Mouse (Mus musculus): ENCODE measurements at regions not wholly inside any gene's neighbourhood (a gene's known extent, or its start where the extent isn't known, plus 50 kb on each side); places are given as distances from the start of the nearest gene placed in this dataset.

DNA sequence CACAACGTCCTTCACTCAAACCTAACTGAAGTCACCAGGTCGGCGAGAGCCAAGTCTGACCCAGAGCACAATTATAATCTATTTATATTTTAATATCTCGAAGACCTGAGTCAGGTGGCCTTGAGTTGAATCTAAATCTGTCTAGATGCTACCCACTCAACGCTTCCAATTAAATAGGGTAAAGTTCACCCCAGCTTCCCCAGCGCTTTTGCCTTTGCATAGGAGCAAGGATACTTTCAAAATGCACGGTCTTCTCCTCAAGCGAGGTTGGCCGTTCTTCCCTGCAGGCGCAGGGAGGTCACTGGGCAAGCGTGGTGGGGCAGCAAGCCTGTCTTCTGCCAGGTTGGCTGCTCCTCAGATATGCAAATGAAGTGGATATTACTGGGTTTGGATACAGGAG lies 194.6 kb upstream of the Prox1 start:
- in situ Hi-C loops (cut with MboI; ENCODE audit: low pct_unique_long_range_greater_than_20kb), result no loop called here
- H3K27me3 ChIP-seq, result peaks cover 3% of the 10 kb centered on the region
- ChIA-PET POLR2A (no interaction called here), CTCF (no interaction called here)
- no peak for ATAC-seq
- DNase-seq (ENCODE audit: low read depth, low spot score), result no peak
- no peak for TF ChIP-seq CTCF (IDR thresholded peaks at IDR 0.05)

GRCm38 (mm10) chr1:190360661-190361060 lies 190.1 kb upstream of the Prox1 start:
- in situ Hi-C loops (cut with MboI; ENCODE audit: low pct_unique_long_range_greater_than_20kb), result no loop called here
- POLR2A ChIA-PET, result no interaction called here

GRCm38 (mm10) chr1:190357779-190358178 lies 187.3 kb upstream of the Prox1 start:
- no peak for TF ChIP-seq CTCF (IDR thresholded peaks at IDR 0.05)
- DNase-seq (ENCODE audit: low read depth, low spot score) (no peak), ATAC-seq (no peak)
- POLR2A ChIA-PET, result no interaction called here
- peaks cover 7% of the 10 kb centered on the region for H3K27me3 ChIP-seq
- CTCF ChIA-PET, result no interaction called here
- in situ Hi-C loops (cut with MboI; ENCODE audit: low pct_unique_long_range_greater_than_20kb), result no loop called here

More at GRCm38 (mm10) chr1:190360661-190361060, 190.1 kb upstream of the Prox1 start:
- CTCF ChIA-PET, result no interaction called here
- no peaks in the 10 kb centered on the region for H3K27me3 ChIP-seq
- TF ChIP-seq CTCF (IDR thresholded peaks at IDR 0.05), result no peak
- ATAC-seq (no peak), DNase-seq (ENCODE audit: low read depth, low spot score) (no peak)

DNA sequence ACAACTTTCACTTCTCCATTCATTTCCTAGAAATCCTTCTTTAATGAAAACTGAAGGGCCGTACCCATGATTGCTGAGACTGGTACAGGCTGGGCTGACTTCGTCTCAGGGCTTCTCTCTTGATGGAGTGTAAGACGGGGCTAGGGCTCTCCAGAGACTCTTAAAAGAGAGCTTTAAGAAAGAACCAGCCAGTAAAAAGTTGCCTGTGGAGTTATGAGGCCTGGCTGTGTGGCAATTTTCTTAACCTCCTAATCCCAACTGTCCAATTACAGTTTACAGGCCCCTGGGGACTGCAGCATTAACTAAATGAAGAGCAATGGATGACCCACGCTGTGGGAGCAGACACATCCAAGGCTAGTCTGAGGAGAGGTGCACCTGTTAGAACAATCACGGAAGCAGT lies 177.1 kb upstream of the Prox1 start:
- ATAC-seq, result no peak
- CTCF ChIA-PET, result no interaction called here
- POLR2A ChIA-PET, result no interaction called here
- no peak for DNase-seq (ENCODE audit: low read depth, low spot score)
- in situ Hi-C loops (cut with MboI; ENCODE audit: low pct_unique_long_range_greater_than_20kb), result no loop called here
- peaks cover 7% of the 10 kb centered on the region for H3K27me3 ChIP-seq
- TF ChIP-seq CTCF (IDR thresholded peaks at IDR 0.05), result no peak

- ATAC-seq (no peak), DNase-seq (ENCODE audit: low read depth, low spot score) (no peak)
- peaks cover 4% of the 10 kb centered on the region for H3K27me3 ChIP-seq
- TF ChIP-seq CTCF (IDR thresholded peaks at IDR 0.05), result no peak
- ChIA-PET POLR2A (no interaction called here), CTCF (no interaction called here)
- in situ Hi-C loops (cut with MboI; ENCODE audit: low pct_unique_long_range_greater_than_20kb), result no loop called here
Measured at GRCm38 (mm10) chr1:190340715-190341114, 170.2 kb upstream of the Prox1 start.

GRCm38 (mm10) chr1:190334471-190334870 lies 164.0 kb upstream of the Prox1 start:
- in situ Hi-C loops (cut with MboI; ENCODE audit: low pct_unique_long_range_greater_than_20kb), result no loop called here
- ATAC-seq, result no peak
- peaks cover 22% of the 10 kb centered on the region for H3K27me3 ChIP-seq
- ChIA-PET POLR2A (no interaction called here), CTCF (no interaction called here)
- TF ChIP-seq CTCF (IDR thresholded peaks at IDR 0.05), result no peak
- no peak for DNase-seq (ENCODE audit: low read depth, low spot score)

DNA sequence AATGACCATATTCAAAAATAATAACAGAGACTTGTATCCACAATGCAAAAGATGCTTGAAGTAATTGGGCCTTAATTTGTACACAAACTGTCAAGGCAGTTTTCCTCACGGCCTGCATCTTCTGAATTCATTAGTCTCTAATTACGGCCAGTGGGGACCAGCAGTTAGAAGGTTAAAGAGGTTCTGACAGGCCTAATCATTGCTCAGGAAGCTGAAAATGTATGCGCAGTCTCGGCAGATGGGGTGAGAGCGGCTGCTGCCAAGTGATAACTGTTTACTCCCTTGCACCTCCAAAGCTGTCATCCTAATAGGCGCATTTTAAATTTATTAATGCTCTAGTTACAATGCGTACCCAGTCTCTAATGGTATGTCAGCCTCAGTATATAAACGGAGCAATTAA lies 163.5 kb upstream of the Prox1 start:
- CTCF ChIA-PET, result no interaction called here

GRCm38 (mm10) chr1:190332001-190332400 lies 161.5 kb upstream of the Prox1 start:
- no peak for ATAC-seq
- peaks cover 22% of the 10 kb centered on the region for H3K27me3 ChIP-seq
- POLR2A ChIA-PET, result no interaction called here
- DNase-seq (ENCODE audit: low read depth, low spot score), result no peak
- CTCF ChIA-PET, result no interaction called here
- in situ Hi-C loops (cut with MboI; ENCODE audit: low pct_unique_long_range_greater_than_20kb), result no loop called here
- TF ChIP-seq CTCF (IDR thresholded peaks at IDR 0.05), result no peak

More for the DNA sequence above, 163.5 kb upstream of the Prox1 start:
- H3K27me3 ChIP-seq, result peaks cover 22% of the 10 kb centered on the region
- in situ Hi-C loops (cut with MboI; ENCODE audit: low pct_unique_long_range_greater_than_20kb), result no loop called here
- ATAC-seq (no peak), DNase-seq (ENCODE audit: low read depth, low spot score) (no peak)
- POLR2A ChIA-PET, result no interaction called here
- TF ChIP-seq CTCF (IDR thresholded peaks at IDR 0.05), result no peak

DNA sequence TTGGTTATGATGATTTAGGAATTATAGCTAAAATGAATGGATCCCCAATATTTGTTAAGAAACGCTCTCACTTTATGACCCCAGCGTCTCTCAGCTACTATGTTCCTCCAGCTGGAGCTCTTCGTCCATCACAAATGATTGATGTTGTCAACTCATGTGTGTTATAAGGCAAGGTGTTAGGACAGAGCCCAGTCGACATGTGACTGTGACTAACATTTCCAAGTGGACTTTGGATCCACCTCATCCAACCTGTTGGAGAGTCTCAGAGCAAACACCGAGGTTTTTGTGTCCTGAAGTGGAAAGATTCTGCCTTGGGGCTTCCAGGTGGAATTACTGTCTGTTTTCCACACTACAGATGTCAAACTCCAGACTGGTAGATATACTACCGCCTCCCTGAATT lies 154.0 kb upstream of the Prox1 start:
- no peak for ATAC-seq
- CTCF ChIA-PET, result no interaction called here
- TF ChIP-seq CTCF (IDR thresholded peaks at IDR 0.05), result no peak
- no peak for DNase-seq (ENCODE audit: low read depth, low spot score)
- POLR2A ChIA-PET, result no interaction called here
- H3K27me3 ChIP-seq, result peaks cover 11% of the 10 kb centered on the region
- in situ Hi-C loops (cut with MboI; ENCODE audit: low pct_unique_long_range_greater_than_20kb), result no loop called here

DNA sequence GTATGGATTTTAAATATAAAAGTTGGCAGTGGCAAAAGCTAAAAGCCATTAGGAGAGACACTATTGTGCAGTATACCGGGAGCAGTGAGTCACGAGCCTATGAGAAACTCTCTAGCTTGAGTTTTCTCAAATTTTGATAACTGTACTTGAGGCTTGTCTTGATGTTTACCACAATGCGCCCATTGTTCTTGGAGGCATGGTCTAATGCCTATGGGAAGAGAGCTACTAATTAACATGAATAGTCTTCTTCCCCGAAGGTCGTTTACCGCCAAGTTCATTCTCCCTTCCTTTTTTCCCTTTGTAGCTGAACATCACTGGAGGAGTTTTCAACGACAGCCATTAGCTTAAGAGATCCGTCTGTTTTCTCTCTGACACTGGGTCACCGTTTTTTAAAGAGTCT lies 153.2 kb upstream of the Prox1 start:
- CTCF ChIA-PET, result no interaction called here

GRCm38 (mm10) chr1:190316175-190316574 lies 145.7 kb upstream of the Prox1 start:
- DNase-seq (ENCODE audit: low read depth, low spot score) (no peak), ATAC-seq (no peak)
- no peak for TF ChIP-seq CTCF (IDR thresholded peaks at IDR 0.05)
- ChIA-PET POLR2A (no interaction called here), CTCF (no interaction called here)
- peaks cover 7% of the 10 kb centered on the region for H3K27me3 ChIP-seq
- in situ Hi-C loops (cut with MboI; ENCODE audit: low pct_unique_long_range_greater_than_20kb), result no loop called here

More for the DNA sequence above, 153.2 kb upstream of the Prox1 start:
- ATAC-seq (no peak), DNase-seq (ENCODE audit: low read depth, low spot score) (no peak)
- TF ChIP-seq CTCF (IDR thresholded peaks at IDR 0.05), result no peak
- POLR2A ChIA-PET, result no interaction called here
- H3K27me3 ChIP-seq, result peaks cover 11% of the 10 kb centered on the region
- in situ Hi-C loops (cut with MboI; ENCODE audit: low pct_unique_long_range_greater_than_20kb), result no loop called here

- DNase-seq (ENCODE audit: low read depth, low spot score) (no peak), ATAC-seq (no peak)
- POLR2A ChIA-PET, result no interaction called here
- TF ChIP-seq CTCF (IDR thresholded peaks at IDR 0.05), result no peak
- CTCF ChIA-PET, result no interaction called here
- H3K27me3 ChIP-seq, result peaks cover 7% of the 10 kb centered on the region
- in situ Hi-C loops (cut with MboI; ENCODE audit: low pct_unique_long_range_greater_than_20kb), result no loop called here
Measured at GRCm38 (mm10) chr1:190309831-190310230, 139.3 kb upstream of the Prox1 start.

Data from Patski (cell line).